Mouse (Mus musculus): Measurements from ENCODE around the gene Asb6. TPM values are rescaled to one million over a fixed set of nuclear protein-coding genes. Genes with fewer than 3 reads are reported as not detected.
A peak's percentile ranks its signal among the peaks of the same experiment; 100 is the strongest.

The Asb6 gene
- total and polyA plus RNA-seq, 3 experiments = 21.9 to 30.0 (median 23.7) TPM

DNA sequence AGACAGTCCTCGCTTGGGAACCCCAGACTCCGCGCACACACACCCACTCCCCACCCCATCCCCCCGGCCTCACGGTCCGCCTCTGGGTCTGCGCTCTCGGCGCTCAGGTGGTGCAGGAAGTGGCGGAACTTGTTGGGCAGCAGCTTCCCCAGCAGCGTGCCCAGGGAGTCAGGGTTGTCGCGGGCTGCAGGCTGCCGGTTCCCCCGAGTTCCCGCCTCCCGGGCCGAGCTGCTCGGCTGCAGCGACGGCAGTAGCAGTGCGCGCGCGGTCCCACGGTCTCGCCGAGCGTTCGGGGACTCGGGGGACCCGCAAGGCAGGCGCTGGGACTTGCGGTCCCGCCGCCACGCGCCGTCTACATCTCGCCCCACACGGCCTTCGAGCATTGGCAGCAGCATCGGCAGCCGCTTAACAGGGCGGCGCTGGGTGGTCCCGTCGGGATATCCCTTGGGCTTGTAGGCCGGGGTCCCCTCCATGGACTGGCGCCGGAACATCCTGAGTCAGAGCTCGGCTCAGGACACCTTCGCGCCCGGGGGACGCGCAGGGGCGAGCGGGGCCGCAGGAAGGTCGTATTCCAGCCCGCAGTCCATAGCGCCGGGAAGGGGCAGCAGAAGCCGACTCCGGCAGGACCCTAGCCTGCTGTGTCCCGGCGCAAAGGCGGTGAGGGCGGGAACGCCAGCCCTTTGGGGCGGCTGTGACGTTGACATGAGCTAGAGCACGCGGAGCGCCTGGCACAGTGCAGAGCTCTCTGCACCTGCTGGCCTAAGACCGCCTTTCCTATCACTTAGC is 28.9 kb downstream of the Asb6 start:
- H3K27me3 ChIP-seq (replicated peaks) = peaks cover 70% of the 10 kb centered on the region
- no peak overlapping the region for H3K4me3 ChIP-seq (replicated peaks in 1 of 3; ENCODE audit: low read depth in 2 of 3, low read length in 2 of 3, poor library complexity in 1 of 3)
- no peak overlapping the region for H3K9ac ChIP-seq (ENCODE audit: insufficient read depth, low read depth)

DNA sequence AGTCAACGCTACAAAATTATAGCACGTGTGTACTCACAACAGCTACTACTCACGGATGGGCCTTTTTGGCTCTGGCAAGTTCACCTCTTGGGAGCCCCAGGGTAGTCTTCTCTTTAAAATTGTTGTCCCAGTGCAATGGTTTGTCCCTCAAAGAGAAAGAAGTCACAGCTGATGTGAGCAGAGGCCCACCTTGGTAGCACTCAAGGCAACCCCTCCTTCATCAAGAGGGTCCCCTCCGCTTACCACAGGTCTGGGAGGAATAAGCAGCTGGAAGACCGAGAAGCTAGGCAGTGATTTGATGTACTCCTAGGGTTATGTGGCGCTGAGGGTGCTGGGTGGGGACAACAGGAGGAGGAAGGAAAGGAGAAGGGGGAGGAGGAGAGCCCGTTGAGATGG is 29.5 kb downstream of the Asb6 start:
- no peaks in the 10 kb centered on the region for H3K36me3 ChIP-seq (replicated peaks in 1 of 2; ENCODE audit: control insufficient read depth in 1 of 2, insufficient read depth in 1 of 2, low read length in 1 of 2)
- no peak for DNase-seq (ENCODE audit: extremely low read depth)
- H3K79me2 ChIP-seq (replicated peaks; ENCODE audit: control insufficient read depth, extremely low read depth, insufficient read depth, poor library complexity, severe bottlenecking) = no peaks in the 10 kb centered on the region
- peaks cover 76% of the 10 kb centered on the region for H3K27me3 ChIP-seq (replicated peaks)
- no peak for TF ChIP-seq MYC (IDR thresholded peaks at IDR 0.05; ENCODE audit: low read depth, low read length)
- TF ChIP-seq BHLHE40 (IDR thresholded peaks at IDR 0.05; ENCODE audit: low read depth, low read length) = no peak
- TF ChIP-seq TBP (conservative IDR thresholded peaks at IDR 0.05; ENCODE audit: low read depth, low read length) = no peak
- no peak for TF ChIP-seq MAZ (IDR thresholded peaks at IDR 0.05; ENCODE audit: low read depth, low read length)
- in situ Hi-C loops (cut with MboI; ENCODE audit: low pct_ligation_motif_present, low pct_unique_long_range_greater_than_20kb, low sequenced_read_pairs) = no loop called here
- dilution Hi-C loops (cut with MboI; ENCODE audit: extremely low pct_ligation_motif_present, extremely low pct_unique_long_range_greater_than_20kb, low sequenced_read_pairs) = no loop called here
- H3K4me3 ChIP-seq (replicated peaks in 1 of 3; ENCODE audit: low read depth in 2 of 3, low read length in 2 of 3, poor library complexity in 1 of 3) = no peak overlapping the region
- peaks cover 5 to 12% of the 10 kb centered on the region in 2 experiments; a peak in 3 of 4 replicates for H3K4me1 ChIP-seq (ENCODE audit: control insufficient read depth in 1 of 2, insufficient read depth in 2 of 2)
- H3K9ac ChIP-seq (ENCODE audit: insufficient read depth, low read depth) = no peak overlapping the region
- H3K4me2 ChIP-seq (ENCODE audit: insufficient read depth, low read depth, poor library complexity, severe bottlenecking) = no peak overlapping the region
- peaks cover 4% of the 10 kb centered on the region for H3K9me3 ChIP-seq (replicated peaks; ENCODE audit: low read length)
- no peak overlapping the region for H3K27ac ChIP-seq (ENCODE audit: insufficient read depth, low read depth)

More for the DNA sequence above, 28.9 kb downstream of the Asb6 start:
- TF ChIP-seq PAX5 (IDR thresholded peaks at IDR 0.05; ENCODE audit: low read length) (no peak), RAD21 (IDR thresholded peaks at IDR 0.05; ENCODE audit: low read depth, low read length) (no peak), TBP (conservative IDR thresholded peaks at IDR 0.05; ENCODE audit: low read depth, low read length) (no peak), MAZ (IDR thresholded peaks at IDR 0.05; ENCODE audit: low read depth, low read length) (no peak), SMC3 (IDR thresholded peaks at IDR 0.05; ENCODE audit: low read depth, low read length) (no peak)
- Histone ChIP-seq H3K4me1 (ENCODE audit: control insufficient read depth in 1 of 2, insufficient read depth in 2 of 2) (peaks cover under 1 to 7% of the 10 kb centered on the region in 2 experiments; a peak in 3 of 4 replicates), H3K9me3 (replicated peaks; ENCODE audit: low read length) (peaks cover 4% of the 10 kb centered on the region), H3K27ac (ENCODE audit: insufficient read depth, low read depth) (no peak overlapping the region), H3K36me3 (replicated peaks in 1 of 2; ENCODE audit: control insufficient read depth in 1 of 2, insufficient read depth in 1 of 2, low read length in 1 of 2) (no peaks in the 10 kb centered on the region), H3K79me2 (replicated peaks; ENCODE audit: control insufficient read depth, extremely low read depth, insufficient read depth, poor library complexity, severe bottlenecking) (no peaks in the 10 kb centered on the region), H3K4me2 (ENCODE audit: insufficient read depth, low read depth, poor library complexity, severe bottlenecking) (no peak overlapping the region)
- in situ Hi-C loops (cut with MboI; ENCODE audit: low pct_ligation_motif_present, low pct_unique_long_range_greater_than_20kb, low sequenced_read_pairs) = no loop called here
- no peak for DNase-seq (ENCODE audit: extremely low read depth)
- dilution Hi-C loops (cut with MboI; ENCODE audit: extremely low pct_ligation_motif_present, extremely low pct_unique_long_range_greater_than_20kb, low sequenced_read_pairs) = no loop called here

DNA sequence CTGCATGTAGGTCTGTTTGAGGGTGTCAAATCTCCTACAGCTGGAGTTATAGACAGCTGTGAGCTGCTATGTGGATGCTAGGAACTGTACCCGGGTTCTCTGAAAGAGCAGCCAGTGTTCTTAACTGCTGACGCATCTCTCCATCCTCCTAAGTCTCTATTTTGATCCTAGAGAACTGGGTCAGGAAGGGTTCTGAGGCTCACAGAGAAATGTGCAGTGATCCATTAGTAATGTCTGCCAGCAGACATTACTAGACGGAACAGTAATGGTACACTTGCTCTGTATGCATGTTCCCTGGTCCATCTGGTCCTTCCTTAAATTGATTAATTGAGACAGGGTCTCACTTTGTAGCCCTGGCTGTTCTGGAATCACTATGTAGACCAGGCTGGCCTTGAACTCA is 30.7 kb downstream of the Asb6 start:
- H3K36me3 ChIP-seq (replicated peaks in 1 of 2; ENCODE audit: control insufficient read depth in 1 of 2, insufficient read depth in 1 of 2, low read length in 1 of 2) = no peaks in the 10 kb centered on the region
- H3K79me2 ChIP-seq (replicated peaks; ENCODE audit: control insufficient read depth, extremely low read depth, insufficient read depth, poor library complexity, severe bottlenecking) = no peaks in the 10 kb centered on the region
- DNase-seq (ENCODE audit: extremely low read depth) = no peak
- TF ChIP-seq HCFC1 (IDR thresholded peaks at IDR 0.05; ENCODE audit: low read depth, low read length) (0 out of 2 replicates have a peak, but pooled peaks have one; percentile 21), TBP (conservative IDR thresholded peaks at IDR 0.05; ENCODE audit: low read depth, low read length) (no peak)
- H3K27me3 ChIP-seq (replicated peaks) = peaks cover 72% of the 10 kb centered on the region
- no peak overlapping the region for H3K9ac ChIP-seq (ENCODE audit: insufficient read depth, low read depth)
- in situ Hi-C loops (cut with MboI; ENCODE audit: low pct_ligation_motif_present, low pct_unique_long_range_greater_than_20kb, low sequenced_read_pairs) (no loop called here), dilution Hi-C loops (cut with MboI; ENCODE audit: extremely low pct_ligation_motif_present, extremely low pct_unique_long_range_greater_than_20kb, low sequenced_read_pairs) (no loop called here)
- peaks cover 5 to 21% of the 10 kb centered on the region in 2 experiments; a peak in 3 of 4 replicates for H3K4me1 ChIP-seq (ENCODE audit: control insufficient read depth in 1 of 2, insufficient read depth in 2 of 2)
- H3K4me3 ChIP-seq (replicated peaks in 1 of 3; ENCODE audit: low read depth in 2 of 3, low read length in 2 of 3, poor library complexity in 1 of 3) = no peak overlapping the region
- no peak overlapping the region for H3K27ac ChIP-seq (ENCODE audit: insufficient read depth, low read depth)
- H3K4me2 ChIP-seq (ENCODE audit: insufficient read depth, low read depth, poor library complexity, severe bottlenecking) = no peak overlapping the region
- peaks cover 2% of the 10 kb centered on the region for H3K9me3 ChIP-seq (replicated peaks; ENCODE audit: low read length)
